Mouse (Mus musculus) brain, adult 2 months (tissue): ENCODE results near the gene Rptor.

ENCODE experiments used
- DNase-seq: peaks from one replicate; pipeline ENCODE4 v3.0.0; 2011; ENCODE audit warnings: low read depth, low spot score

Rptor gene

DNA sequence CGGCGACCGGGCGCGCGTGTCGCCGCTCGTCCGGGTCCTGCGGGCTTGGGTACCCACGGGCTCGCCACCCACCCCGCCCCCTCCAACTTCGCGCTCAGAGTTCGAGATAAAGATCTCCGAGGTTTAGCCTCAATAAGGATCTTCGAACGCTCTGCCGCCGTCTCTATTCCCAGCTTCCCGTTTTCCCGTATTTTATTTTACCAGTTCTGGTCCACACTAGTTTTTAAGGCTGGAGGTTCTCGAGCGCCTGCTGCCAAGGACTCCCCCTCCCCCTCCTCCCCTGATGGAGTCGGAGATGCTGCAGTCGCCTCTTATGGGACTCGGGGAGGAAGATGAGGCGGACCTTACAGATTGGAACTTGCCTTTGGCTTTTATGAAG lies 811 bp downstream of the Rptor start:
- DNase-seq = no peak

DNA sequence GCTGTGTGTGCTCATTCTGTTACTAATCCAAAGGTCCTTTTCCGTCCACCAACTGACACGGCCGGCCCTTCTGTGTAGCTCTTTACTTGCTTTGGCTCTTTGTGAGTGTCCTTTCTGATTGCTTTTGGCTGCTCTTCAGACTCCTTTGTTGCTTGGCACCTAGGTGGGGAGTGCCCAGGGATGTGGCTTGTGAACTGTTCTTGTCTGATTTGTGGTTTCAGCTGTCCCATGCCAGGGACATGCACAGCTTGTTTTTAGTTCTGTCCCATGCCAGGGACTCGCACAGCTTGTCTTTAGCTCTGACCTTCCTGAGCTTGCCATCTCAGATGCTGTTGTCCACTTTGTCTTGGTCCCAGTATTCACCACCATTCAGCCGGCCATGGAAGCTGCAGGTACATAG lies 4.8 kb downstream of the Rptor start:
- DNase-seq = no peak

DNA sequence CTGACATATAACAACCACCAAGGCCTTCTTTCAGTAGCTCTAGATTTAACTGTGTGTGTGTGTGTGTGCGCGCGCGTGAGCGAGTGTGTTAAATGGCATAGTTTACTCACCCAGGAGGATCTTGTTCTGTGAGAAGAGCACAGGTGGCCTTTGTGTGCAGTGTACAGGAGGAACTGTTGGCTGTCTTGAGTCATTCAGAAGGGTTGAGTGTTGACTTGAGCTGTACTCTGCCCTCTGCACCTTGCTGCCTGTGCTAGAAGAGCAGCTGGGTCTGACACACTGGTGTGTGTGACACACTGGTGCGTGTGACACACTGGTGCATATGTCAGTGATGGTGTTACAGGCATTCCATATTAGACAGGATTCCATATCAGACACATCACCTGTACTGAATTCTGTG lies 8.8 kb downstream of the Rptor start:
- no peak for DNase-seq

DNA sequence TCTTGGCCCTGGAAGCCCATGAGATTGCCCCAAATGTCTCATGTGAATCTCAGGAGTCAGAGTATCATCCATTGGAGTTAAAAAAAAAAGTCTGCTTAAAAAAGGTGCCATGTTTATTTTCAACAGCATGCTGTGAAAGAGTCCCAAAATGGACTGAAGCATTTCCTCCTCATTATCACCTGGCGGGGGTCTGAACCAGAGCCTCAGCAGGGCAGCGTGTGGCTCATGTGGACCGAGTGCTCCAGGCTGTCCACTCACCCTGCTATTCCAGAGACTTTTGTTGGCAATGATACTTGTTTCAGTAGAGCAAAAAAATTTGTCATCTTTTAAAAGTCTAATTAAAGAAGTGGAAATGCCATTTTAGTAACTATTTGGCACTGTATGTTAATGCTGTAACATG lies 9.5 kb downstream of the Rptor start:
- DNase-seq = peak; percentile 45

DNA sequence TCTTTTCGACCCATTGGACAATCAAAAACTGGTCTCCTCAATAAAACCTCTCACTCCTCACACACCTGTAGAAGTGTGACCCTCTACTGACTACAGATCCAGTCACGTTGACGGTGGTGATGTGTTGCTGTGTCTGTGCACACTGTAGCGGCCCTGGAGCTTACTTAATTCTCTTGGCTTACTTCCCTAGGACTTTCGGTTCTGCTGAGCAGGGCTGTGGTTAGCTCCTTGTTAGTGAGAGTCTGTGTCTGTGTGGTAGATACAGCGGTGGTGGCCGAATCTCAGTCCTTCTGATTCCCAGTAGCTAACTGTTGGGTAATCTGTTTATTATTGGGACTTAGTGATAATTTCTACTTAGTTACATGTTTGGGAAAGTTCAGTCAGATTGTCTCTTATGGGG lies 12.4 kb downstream of the Rptor start:
- DNase-seq = no peak

DNA sequence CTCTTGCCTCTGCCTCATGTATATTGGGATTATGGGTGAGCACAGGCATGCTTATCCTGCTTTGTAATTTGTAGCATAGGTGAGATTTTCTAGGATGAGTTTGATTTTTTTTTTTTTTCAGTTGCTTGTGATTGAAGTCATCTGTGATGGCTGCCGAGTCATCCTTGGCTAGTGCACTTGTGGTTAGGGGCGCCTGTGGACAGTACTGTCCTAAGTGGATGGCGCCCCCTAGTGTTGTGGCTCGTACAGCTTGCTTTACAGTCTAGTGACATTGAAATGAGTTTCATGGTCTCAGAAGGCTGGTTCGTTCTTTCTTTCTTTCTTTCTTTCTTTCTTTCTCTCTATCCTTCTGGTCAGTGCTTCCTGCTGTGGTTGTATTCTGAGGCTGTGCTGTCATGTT lies 16.1 kb downstream of the Rptor start:
- peak; percentile 80 for DNase-seq

DNA sequence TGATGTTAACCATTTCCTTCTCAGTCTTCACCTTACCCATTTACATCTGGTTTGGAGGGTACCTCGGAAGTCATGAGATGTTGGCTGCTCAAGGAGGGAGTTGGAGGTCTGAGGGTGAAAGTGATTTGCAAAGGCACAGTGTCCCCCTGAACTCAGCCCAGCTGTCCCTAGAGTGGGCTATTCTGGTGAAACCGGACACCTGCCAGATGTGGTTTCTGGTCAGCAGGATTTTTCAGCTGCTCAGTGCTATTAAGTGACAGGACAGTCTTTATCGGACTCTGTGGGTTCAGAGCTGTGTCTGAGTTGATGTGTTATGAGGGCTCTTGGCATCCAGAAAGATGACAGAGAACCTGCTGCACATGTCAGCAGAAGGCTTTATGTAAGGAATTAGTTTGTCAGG lies 18.6 kb downstream of the Rptor start:
- no peak for DNase-seq

DNA sequence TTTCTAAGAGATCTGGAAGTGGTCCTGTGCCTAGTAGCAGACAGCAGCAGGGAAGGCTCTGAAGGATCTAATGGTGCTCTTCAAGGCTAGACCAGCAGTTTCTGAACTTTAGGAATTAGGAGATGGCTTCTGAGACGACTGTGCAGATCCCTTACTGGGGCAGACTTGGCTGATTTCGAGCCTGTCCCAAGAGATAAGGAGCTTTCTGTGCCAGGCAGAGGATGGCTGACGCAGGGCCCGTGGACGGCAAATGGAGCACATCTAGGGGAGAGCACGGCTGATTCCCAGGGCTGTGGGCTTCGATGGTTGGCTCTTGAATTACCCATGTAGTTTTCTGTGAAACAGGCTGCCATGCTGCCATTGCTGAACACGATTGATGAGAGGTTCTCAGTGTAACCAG lies 21.1 kb downstream of the Rptor start:
- no peak for DNase-seq

DNA sequence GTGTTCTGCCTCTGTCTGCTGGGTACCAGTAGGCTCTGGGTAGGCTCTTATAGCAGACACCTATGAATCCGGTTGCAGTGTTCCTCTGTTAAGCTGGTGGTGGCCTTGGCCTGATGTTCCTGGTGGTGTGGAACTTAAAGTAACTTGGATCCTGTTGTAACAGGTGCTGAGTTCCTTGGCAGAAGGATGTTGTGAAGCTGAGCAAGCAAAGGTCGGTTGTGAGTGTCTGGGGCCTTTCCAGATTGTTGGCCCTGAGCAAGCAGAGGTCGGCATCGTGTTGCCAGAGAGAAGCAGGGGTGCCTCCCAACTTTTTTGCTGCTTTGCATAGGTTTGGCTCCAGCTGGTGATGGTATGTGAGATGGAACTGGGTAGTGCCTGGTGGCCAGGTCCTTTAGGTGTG lies 21.7 kb downstream of the Rptor start:
- no peak for DNase-seq

DNA sequence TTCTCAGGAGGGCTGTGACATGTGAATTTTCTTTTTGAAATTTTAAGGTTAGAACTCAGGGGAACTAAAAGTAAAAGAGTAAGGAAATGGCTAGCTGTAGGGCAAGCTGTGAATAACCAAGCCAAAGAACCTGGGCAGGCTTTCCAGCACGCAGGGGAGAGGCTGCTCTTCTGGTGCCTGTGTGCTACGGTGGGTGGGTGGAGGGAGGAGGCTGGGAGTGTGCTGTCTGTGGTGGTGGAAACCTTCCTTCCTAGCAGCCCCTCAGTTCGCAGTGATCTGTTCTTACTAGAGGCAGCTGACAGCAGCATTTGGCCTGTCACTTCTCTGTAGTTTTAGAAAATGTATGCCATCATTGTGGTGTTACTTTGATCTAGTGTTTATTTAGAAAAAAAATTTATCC lies 22.2 kb downstream of the Rptor start:
- peak; percentile 71 for DNase-seq

DNA sequence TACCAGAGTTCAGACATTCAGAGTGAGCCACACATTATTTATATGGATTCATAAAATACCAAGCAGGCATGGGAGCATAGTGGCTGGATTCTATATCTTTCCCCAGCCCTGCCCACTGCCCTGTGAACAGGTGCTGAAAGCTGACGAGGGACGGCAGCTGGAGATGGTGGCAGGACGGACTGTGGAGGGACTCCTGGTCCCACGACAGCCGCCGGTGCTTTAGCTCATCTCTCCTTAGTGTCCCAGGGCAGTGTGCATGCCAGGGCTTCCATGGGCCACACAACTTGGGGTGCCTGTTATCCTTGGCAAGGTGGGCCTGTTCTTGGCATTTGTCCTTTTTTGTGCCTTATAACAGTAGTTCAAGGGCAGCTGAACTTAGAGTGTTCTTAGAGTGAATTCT lies 22.8 kb downstream of the Rptor start:
- no peak for DNase-seq

DNA sequence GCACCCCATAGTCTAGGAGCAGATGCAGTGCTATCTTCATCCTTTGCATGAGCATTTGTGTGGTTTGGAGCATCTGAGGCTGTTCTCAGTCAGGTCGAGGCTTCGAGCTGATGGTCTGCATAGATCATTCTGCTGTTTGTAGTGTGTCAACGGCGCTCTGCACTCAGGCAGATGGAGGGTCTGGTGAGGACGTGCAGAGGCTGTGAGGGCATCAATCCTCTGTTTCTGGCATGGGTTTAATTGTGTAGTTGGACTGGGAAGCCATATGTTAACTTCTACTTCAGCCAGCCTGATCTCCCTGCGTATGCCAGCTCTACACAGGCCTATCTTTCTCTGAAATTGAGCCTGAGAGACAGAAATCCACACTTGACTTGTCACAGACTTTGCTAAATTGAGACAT lies 23.2 kb downstream of the Rptor start:
- DNase-seq = peak; percentile 45

DNA sequence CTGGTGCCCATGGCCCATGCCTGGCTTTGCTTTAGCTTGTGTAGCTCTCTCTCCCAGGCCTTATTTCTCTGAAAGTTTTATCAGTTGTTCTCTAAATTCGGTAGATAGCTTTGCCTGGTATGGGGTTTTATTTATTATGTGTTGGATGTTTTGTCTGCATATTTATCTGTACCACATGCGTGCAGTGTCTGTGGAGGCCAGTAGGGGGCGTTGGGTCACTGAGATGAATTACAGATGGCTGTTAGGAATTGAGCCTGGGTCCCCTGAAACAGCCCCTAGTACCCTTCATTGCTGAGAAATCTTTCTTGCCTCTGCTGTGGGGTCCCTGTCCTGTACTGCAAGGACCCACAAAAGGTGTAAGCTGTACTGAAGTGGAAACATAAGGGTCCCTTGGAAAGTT lies 24.5 kb downstream of the Rptor start:
- DNase-seq = no peak

DNA sequence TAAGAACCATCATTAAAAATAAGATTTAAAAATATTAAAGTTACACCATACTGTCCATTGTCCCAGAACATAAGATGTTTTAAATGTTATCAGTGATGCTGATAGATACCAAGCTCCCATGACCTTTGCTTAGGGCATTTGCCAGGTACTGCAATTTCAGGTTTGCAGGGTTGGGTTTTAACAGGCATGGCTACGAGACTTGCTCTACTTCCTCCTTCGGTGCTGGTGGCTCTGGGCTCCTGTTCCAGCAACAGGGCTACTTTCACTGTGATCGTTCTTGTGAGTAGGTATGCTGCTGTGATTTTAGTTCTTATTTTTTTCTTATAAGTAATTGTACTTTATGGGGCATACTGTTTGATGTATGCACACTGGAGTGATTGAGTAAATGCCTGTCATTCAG lies 26.4 kb downstream of the Rptor start:
- no peak for DNase-seq

DNA sequence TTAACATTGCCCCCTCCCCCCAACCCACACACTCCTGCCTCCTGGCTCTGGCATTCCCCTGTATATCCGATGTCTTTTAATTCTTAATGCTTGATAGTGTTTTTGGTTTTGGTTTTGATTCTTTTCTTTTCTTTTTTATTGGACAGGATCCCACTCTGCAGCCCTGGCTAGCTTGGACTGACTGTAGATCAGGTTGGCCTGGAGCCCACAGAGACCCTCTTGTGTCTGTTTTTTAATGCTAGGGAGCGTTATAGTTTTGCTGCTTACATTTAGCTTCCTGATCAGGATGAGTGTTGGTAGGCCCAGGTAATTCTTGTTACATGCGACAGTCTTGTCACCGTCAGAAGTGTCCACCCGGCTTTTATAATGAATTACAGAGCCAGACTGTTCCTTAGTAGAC lies 27.6 kb downstream of the Rptor start:
- no peak for DNase-seq

DNA sequence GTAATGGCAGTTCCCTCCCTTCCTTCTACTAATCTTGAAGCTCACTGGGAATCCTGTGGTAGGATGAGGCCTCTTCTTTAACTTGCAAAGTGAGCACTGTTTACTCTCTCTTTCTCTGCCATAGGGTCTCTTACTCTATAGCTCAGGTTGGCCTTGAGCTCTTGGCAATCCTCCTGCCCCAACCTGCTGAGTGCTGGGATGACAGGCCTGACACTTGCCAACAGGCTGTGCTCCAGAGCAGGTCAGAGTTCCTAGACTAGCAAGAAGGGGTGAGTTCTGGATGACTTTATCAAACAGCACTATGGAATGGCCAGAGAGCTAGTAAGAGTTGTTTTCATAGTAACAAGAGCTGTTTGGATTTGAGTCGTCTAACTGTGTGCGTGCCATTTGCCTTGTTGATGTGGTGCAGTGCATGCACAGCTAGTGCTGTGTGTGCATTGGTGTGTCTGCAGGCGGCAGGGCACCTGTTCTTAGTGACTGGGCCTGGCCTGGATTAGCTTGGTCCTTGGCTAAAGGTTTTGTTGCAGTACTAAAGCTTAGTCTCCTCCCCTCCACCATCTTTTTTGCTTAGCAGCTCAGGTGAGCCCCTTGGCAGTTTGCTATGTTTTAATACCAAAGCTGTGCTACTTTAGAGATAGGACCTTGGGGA lies 28.6 kb downstream of the Rptor start:
- peak; percentile 41 for DNase-seq

DNA sequence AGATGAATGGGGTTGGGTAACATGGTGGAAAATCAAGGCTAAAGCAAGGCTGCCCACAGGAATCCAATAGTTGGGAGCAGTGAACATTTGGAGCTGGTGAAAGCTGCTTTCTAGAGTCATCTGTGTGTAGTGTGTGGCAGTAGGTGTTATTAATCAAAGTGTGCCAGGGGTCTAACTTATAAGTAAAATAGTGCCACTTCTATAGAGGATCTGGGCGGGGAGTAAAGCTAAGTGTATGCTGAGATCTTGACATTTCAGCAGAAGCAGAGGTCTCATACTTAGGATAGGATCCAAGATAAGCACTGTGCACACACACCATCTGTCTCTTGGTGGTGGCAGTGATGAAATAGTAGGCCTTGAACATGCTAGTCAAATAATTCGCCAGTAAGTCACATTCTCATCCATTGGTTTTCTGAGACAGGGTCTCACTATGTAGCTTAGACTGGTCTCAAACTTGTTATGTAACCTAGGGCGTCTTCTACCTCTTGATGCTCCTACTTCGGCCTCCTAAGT lies 33.7 kb downstream of the Rptor start:
- DNase-seq = peak; percentile 55

DNA sequence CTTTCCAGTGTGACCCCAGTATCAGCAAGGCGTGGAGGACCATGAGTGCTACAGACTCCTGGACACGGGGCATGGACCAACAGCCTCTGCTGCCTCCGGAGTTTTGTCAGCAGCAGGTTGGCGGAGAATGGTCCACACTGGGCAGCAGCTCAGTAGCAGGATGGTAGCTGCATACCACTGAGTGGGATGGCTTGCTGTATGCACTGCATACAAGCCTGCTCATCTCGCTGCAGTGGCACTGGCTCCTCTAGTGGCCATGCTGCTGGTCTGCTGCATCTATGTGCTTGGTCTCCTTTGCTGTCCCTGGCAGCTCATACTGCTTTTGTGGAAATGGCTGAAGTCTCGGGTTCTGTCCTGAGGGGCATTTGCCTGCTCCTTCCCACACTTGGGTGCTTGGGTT lies 34.8 kb downstream of the Rptor start:
- peak; percentile 64 for DNase-seq

DNA sequence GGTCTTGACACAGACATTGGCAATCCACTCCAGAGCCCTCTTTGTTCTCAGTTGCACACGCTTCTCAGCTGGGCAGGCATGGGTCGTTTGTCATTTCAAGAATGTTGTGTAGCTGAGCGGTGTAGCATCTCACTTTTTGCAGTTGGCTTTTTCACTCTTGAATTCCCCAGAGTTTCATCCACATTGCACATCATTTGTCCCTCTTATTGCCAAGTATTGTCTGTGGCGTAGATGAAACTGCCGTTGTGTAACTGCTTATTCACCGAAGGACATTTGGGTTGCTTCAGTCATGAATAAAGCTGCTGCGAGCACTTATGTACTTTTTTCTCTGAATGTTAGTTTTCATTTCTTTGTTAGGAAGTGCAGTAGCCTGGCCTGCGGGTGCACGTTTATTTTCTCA lies 37.8 kb downstream of the Rptor start:
- DNase-seq = peak; percentile 42

DNA sequence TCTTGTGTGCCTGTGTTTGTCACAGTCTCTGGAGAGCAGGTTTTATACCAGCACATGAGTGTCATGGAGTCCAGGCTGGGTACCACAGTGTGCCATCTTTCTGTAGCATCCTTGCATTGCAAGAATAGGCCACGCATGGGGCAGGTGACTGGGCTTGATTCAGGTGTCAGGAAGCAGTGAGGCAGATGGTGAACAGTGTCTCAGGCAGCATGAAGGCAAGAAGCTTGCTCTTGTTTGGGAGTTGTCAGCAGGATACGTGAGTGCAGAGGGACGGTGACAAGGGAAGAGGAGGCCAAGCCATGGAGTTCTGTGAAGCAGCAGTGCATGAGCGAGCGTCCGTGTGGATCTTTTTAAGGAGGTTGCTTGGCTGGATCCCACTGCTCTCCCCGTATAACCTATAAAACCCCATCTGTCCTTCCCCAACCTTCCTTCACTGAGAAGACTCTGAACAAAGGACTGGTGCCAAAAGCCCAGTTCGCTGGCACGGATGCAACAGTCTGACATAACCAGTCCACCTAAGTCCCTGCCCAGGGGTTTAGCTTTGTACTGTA lies 39.2 kb downstream of the Rptor start:
- peak; percentile 94 for DNase-seq

DNA sequence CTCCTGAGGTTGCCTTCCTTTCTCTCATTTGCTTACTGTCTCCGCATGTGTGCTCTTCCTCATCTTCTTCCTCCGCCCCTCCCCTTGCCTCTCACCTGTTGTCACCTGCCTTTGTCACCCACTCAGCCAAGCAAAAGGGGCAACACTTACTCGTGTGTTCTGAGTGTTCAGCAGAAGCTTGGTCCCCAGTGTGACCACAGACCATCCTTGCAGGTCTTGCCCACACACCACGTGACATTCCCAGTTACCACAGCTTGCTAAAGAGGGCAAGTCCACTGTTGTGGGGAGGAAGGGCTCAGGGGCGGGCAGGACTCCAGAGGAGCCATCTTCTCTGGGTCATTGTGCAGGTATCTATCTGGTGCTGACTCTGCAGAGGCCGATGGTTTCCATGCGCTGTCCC lies 40.6 kb downstream of the Rptor start:
- DNase-seq = no peak

DNA sequence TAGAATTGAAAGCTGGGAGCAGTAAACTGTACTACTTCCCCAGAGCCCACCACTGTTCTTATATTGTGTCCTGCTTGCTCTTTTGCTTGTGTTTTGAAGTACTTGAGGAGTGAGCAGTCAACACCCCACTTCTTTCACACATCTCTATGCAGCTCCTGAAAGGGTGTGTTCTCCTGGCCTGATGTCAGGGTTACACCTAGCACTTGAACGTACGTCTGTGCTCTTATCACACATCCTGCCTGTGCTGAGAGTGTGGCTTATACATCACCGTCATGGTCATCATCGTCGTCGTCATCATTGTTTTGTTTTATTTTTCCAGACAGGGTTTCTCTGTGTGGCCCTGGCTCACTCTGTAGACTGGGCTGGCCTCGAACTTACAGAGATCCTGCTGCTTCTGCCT lies 41.4 kb downstream of the Rptor start:
- DNase-seq = no peak

DNA sequence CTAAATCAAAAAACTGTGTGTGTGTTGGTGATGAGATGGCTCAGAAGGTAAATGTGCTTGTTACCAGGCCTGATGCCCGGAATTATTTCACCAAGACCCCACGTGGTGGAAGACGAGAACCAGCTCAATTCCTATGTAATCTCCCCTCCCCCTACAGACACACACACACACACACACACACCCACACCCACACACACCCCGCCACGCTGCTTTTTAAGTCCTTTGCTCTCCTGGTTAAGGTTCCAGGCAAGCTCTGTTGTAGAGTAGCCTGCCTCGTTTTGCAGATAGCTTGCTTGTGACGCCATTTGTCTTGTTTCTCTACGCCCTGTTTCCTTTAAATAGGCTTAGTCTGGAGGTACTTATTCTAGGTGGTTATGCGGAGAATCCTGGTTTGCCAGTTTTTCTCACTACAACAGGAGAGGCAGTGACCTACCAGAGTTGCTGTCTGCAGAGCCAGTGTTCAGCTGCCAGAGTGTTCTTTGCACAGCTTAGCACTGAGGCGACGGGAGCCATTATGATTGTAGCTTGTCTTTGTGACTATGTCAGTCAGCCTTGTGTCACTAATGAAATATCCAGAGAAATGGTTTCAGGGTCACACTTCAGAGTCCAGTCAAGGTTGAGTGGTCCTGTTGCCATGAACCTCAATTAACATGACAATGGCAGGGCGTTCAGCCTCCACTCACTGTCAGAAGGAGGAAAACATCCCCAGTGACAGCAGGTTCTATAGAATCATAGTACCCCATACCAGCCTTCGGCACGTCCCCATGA lies 42.1 kb downstream of the Rptor start:
- no peak for DNase-seq
